Mouse (Mus musculus): Measurements from ENCODE around the gene Dnah6. TPM values are rescaled to one million over a fixed set of nuclear protein-coding genes. Genes with fewer than 3 reads are reported as not detected.

The Dnah6 gene
- polyA plus RNA-seq, 1 experiment from 2014 or later, result 0.23 TPM

GRCm38 (mm10) chr6:73127594-73127993, 93.9 kb downstream of the Dnah6 start:
- 84% methylated on average over 9 of the region's 9 CpGs for WGBS
- no peak overlapping the region for H3K4me2 ChIP-seq (ENCODE audit: low read length)

GRCm38 (mm10) chr6:73120348-73120747, 101.1 kb downstream of the Dnah6 start:
- H3K9me3 ChIP-seq (ENCODE audit: control insufficient read depth, low read length), result no peaks in the 10 kb centered on the region
- H3K4me1 ChIP-seq (replicated peaks; ENCODE audit: control insufficient read depth, insufficient read depth, low read length), result no peaks in the 10 kb centered on the region
- H3K9ac ChIP-seq (replicated peaks; ENCODE audit: low read depth, low read length), result no peak overlapping the region
- no peak overlapping the region for H3K27ac ChIP-seq (ENCODE audit: low read length)
- no peaks in the 10 kb centered on the region for H3K36me3 ChIP-seq (ENCODE audit: control insufficient read depth, insufficient read depth)
- H3K4me2 ChIP-seq (ENCODE audit: low read length), result no peak overlapping the region
- no peaks in the 10 kb centered on the region for H3K27me3 ChIP-seq (replicated peaks; ENCODE audit: control insufficient read depth, insufficient read depth, low read length)
- no peak for ATAC-seq
- no peak overlapping the region for H3K4me3 ChIP-seq (replicated peaks; ENCODE audit: low read length)
- WGBS, result 89% methylated on average over 11 of the region's 11 CpGs

More at GRCm38 (mm10) chr6:73127594-73127993, 93.9 kb downstream of the Dnah6 start:
- no peak overlapping the region for H3K9ac ChIP-seq (replicated peaks; ENCODE audit: low read depth, low read length)
- ATAC-seq, result no peak
- no peak overlapping the region for H3K27ac ChIP-seq (ENCODE audit: low read length)
- H3K36me3 ChIP-seq (ENCODE audit: control insufficient read depth, insufficient read depth), result no peaks in the 10 kb centered on the region
- H3K27me3 ChIP-seq (replicated peaks; ENCODE audit: control insufficient read depth, insufficient read depth, low read length), result no peaks in the 10 kb centered on the region
- H3K4me1 ChIP-seq (replicated peaks; ENCODE audit: control insufficient read depth, insufficient read depth, low read length), result no peaks in the 10 kb centered on the region
- no peaks in the 10 kb centered on the region for H3K9me3 ChIP-seq (ENCODE audit: control insufficient read depth, low read length)
- H3K4me3 ChIP-seq (replicated peaks; ENCODE audit: low read length), result no peak overlapping the region

GRCm38 (mm10) chr6:73113898-73114297, 107.6 kb downstream of the Dnah6 start:
- no peaks in the 10 kb centered on the region for H3K9me3 ChIP-seq (ENCODE audit: control insufficient read depth, low read length)
- H3K4me3 ChIP-seq (replicated peaks; ENCODE audit: low read length), result no peak overlapping the region
- WGBS, result 76% methylated on average over 2 of the region's 2 CpGs
- no peak for ATAC-seq
- no peak overlapping the region for H3K9ac ChIP-seq (replicated peaks; ENCODE audit: low read depth, low read length)
- H3K4me1 ChIP-seq (replicated peaks; ENCODE audit: control insufficient read depth, insufficient read depth, low read length), result no peaks in the 10 kb centered on the region
- H3K27me3 ChIP-seq (replicated peaks; ENCODE audit: control insufficient read depth, insufficient read depth, low read length), result no peaks in the 10 kb centered on the region
- no peak overlapping the region for H3K27ac ChIP-seq (ENCODE audit: low read length)
- no peak overlapping the region for H3K4me2 ChIP-seq (ENCODE audit: low read length)
- H3K36me3 ChIP-seq (ENCODE audit: control insufficient read depth, insufficient read depth), result no peaks in the 10 kb centered on the region

- no peak overlapping the region for H3K27ac ChIP-seq (ENCODE audit: low read length)
- no peaks in the 10 kb centered on the region for H3K4me1 ChIP-seq (replicated peaks; ENCODE audit: control insufficient read depth, insufficient read depth, low read length)
- 66% methylated on average over 2 of the region's 2 CpGs for WGBS
Measured at GRCm38 (mm10) chr6:73113365-73113764, 108.1 kb downstream of the Dnah6 start.

GRCm38 (mm10) chr6:73093133-73093532, 128.3 kb downstream of the Dnah6 start:
- Histone ChIP-seq H3K27me3 (replicated peaks; ENCODE audit: control insufficient read depth, insufficient read depth, low read length) (no peaks in the 10 kb centered on the region), H3K9ac (replicated peaks; ENCODE audit: low read depth, low read length) (no peak overlapping the region), H3K9me3 (ENCODE audit: control insufficient read depth, low read length) (no peaks in the 10 kb centered on the region), H3K27ac (ENCODE audit: low read length) (no peak overlapping the region), H3K4me2 (ENCODE audit: low read length) (no peak overlapping the region), H3K36me3 (ENCODE audit: control insufficient read depth, insufficient read depth) (no peaks in the 10 kb centered on the region), H3K4me1 (replicated peaks; ENCODE audit: control insufficient read depth, insufficient read depth, low read length) (no peaks in the 10 kb centered on the region), H3K4me3 (replicated peaks; ENCODE audit: low read length) (no peak overlapping the region)
- no peak for ATAC-seq
- WGBS, result 97% methylated on average over 4 of the region's 4 CpGs

More at GRCm38 (mm10) chr6:73113365-73113764, 108.1 kb downstream of the Dnah6 start:
- H3K36me3 ChIP-seq (ENCODE audit: control insufficient read depth, insufficient read depth), result no peaks in the 10 kb centered on the region
- H3K4me3 ChIP-seq (replicated peaks; ENCODE audit: low read length), result no peak overlapping the region
- ATAC-seq, result no peak
- no peaks in the 10 kb centered on the region for H3K27me3 ChIP-seq (replicated peaks; ENCODE audit: control insufficient read depth, insufficient read depth, low read length)
- H3K4me2 ChIP-seq (ENCODE audit: low read length), result no peak overlapping the region
- no peak overlapping the region for H3K9ac ChIP-seq (replicated peaks; ENCODE audit: low read depth, low read length)
- H3K9me3 ChIP-seq (ENCODE audit: control insufficient read depth, low read length), result no peaks in the 10 kb centered on the region

- WGBS, result 78% methylated on average over 8 of the region's 8 CpGs
- no peak for ATAC-seq
- H3K4me1 ChIP-seq (replicated peaks; ENCODE audit: control insufficient read depth, insufficient read depth, low read length), result no peaks in the 10 kb centered on the region
- no peak overlapping the region for H3K4me2 ChIP-seq (ENCODE audit: low read length)
- H3K27me3 ChIP-seq (replicated peaks; ENCODE audit: control insufficient read depth, insufficient read depth, low read length), result no peaks in the 10 kb centered on the region
- H3K4me3 ChIP-seq (replicated peaks; ENCODE audit: low read length), result no peak overlapping the region
- H3K27ac ChIP-seq (ENCODE audit: low read length), result no peak overlapping the region
- H3K36me3 ChIP-seq (ENCODE audit: control insufficient read depth, insufficient read depth), result no peaks in the 10 kb centered on the region
- H3K9me3 ChIP-seq (ENCODE audit: control insufficient read depth, low read length), result no peaks in the 10 kb centered on the region
- H3K9ac ChIP-seq (replicated peaks; ENCODE audit: low read depth, low read length), result no peak overlapping the region
Measured at GRCm38 (mm10) chr6:73090836-73091235, 130.6 kb downstream of the Dnah6 start.

GRCm38 (mm10) chr6:73082571-73082970, 138.9 kb downstream of the Dnah6 start:
- H3K9ac ChIP-seq (replicated peaks; ENCODE audit: low read depth, low read length), result no peak overlapping the region
- no peak overlapping the region for H3K4me3 ChIP-seq (replicated peaks; ENCODE audit: low read length)
- H3K4me2 ChIP-seq (ENCODE audit: low read length), result no peak overlapping the region
- H3K27ac ChIP-seq (ENCODE audit: low read length), result no peak overlapping the region
- H3K36me3 ChIP-seq (ENCODE audit: control insufficient read depth, insufficient read depth), result no peaks in the 10 kb centered on the region
- no peaks in the 10 kb centered on the region for H3K4me1 ChIP-seq (replicated peaks; ENCODE audit: control insufficient read depth, insufficient read depth, low read length)
- WGBS, result 96% methylated on average over 9 of the region's 9 CpGs
- H3K27me3 ChIP-seq (replicated peaks; ENCODE audit: control insufficient read depth, insufficient read depth, low read length), result no peaks in the 10 kb centered on the region
- H3K9me3 ChIP-seq (ENCODE audit: control insufficient read depth, low read length), result no peaks in the 10 kb centered on the region; the same call in 1 of the 2 replicates
- no peak for ATAC-seq

- Histone ChIP-seq H3K36me3 (ENCODE audit: control insufficient read depth, insufficient read depth) (no peaks in the 10 kb centered on the region), H3K9ac (replicated peaks; ENCODE audit: low read depth, low read length) (no peak overlapping the region), H3K27ac (ENCODE audit: low read length) (no peak overlapping the region), H3K4me3 (replicated peaks; ENCODE audit: low read length) (no peak overlapping the region), H3K4me1 (replicated peaks; ENCODE audit: control insufficient read depth, insufficient read depth, low read length) (no peaks in the 10 kb centered on the region), H3K9me3 (ENCODE audit: control insufficient read depth, low read length) (0 out of 2 replicates have a peak, but pooled peaks cover under 1% of the 10 kb centered on the region), H3K27me3 (replicated peaks; ENCODE audit: control insufficient read depth, insufficient read depth, low read length) (no peaks in the 10 kb centered on the region), H3K4me2 (ENCODE audit: low read length) (no peak overlapping the region)
- no peak for ATAC-seq
- 82% methylated on average over 3 of the region's 3 CpGs for whole genome bisulfite sequencing
Measured at GRCm38 (mm10) chr6:73072093-73072786, 149.2 kb downstream of the Dnah6 start.

- H3K9ac ChIP-seq (replicated peaks; ENCODE audit: low read depth, low read length), result no peak overlapping the region
- H3K36me3 ChIP-seq (ENCODE audit: control insufficient read depth, insufficient read depth), result no peaks in the 10 kb centered on the region
- no peak overlapping the region for H3K27ac ChIP-seq (ENCODE audit: low read length)
- H3K4me2 ChIP-seq (ENCODE audit: low read length), result no peak overlapping the region
- 92% methylated on average over 3 of the region's 3 CpGs for WGBS
- no peaks in the 10 kb centered on the region for H3K4me1 ChIP-seq (replicated peaks; ENCODE audit: control insufficient read depth, insufficient read depth, low read length)
- no peak for ATAC-seq
- no peaks in the 10 kb centered on the region for H3K9me3 ChIP-seq (ENCODE audit: control insufficient read depth, low read length)
- no peak overlapping the region for H3K4me3 ChIP-seq (replicated peaks; ENCODE audit: low read length)
- no peaks in the 10 kb centered on the region for H3K27me3 ChIP-seq (replicated peaks; ENCODE audit: control insufficient read depth, insufficient read depth, low read length)
Measured at GRCm38 (mm10) chr6:73071214-73071613, 150.2 kb downstream of the Dnah6 start.

- WGBS, result 86% methylated on average over 6 of the region's 6 CpGs
Measured at GRCm38 (mm10) chr6:73070663-73071062, 150.8 kb downstream of the Dnah6 start.

More at GRCm38 (mm10) chr6:73070663-73071062, 150.8 kb downstream of the Dnah6 start:
- H3K36me3 ChIP-seq (ENCODE audit: control insufficient read depth, insufficient read depth), result no peaks in the 10 kb centered on the region
- no peaks in the 10 kb centered on the region for H3K9me3 ChIP-seq (ENCODE audit: control insufficient read depth, low read length)
- H3K27me3 ChIP-seq (replicated peaks; ENCODE audit: control insufficient read depth, insufficient read depth, low read length), result no peaks in the 10 kb centered on the region
- H3K4me1 ChIP-seq (replicated peaks; ENCODE audit: control insufficient read depth, insufficient read depth, low read length), result no peaks in the 10 kb centered on the region
- no peak overlapping the region for H3K4me3 ChIP-seq (replicated peaks; ENCODE audit: low read length)
- no peak overlapping the region for H3K4me2 ChIP-seq (ENCODE audit: low read length)
- no peak overlapping the region for H3K27ac ChIP-seq (ENCODE audit: low read length)
- H3K9ac ChIP-seq (replicated peaks; ENCODE audit: low read depth, low read length), result no peak overlapping the region
- no peak for ATAC-seq

All from forebrain, embryonic 16.5 days (tissue).